ENCODE assay signal across 9 mouse cellular contexts in genomic region chr2:181313344-181314079, GRCm38 (mm10). TPM values are rescaled to one million over a fixed set of nuclear protein-coding genes. Genes with fewer than 3 reads are reported as not detected.
DNase-seq lines count a peak whose midpoint lies in the region; ATAC-seq and TF ChIP-seq lines count a peak whose summit lies in the region.
"Had no signal": no experiment of that assay in that cellular context is flagged by ENCODE, and none has a peak within 500 bp of the region (broad histone marks: within the 10 kb centered on the region; RNA-seq: fewer than 3 reads in every experiment).

No protein-coding gene starts in this region.

- no peaks in the 10 kb centered on the region for H3K36me3 ChIP-seq in heart, embryonic 14.5 days (ENCODE audit: control insufficient read depth, insufficient read depth, low read length)
- H3K36me3 ChIP-seq in embryonic facial prominence, embryonic 14.5 days (ENCODE audit: control insufficient read depth, insufficient read depth, low read length): no peaks in the 10 kb centered on the region
- H3K36me3 ChIP-seq in limb, embryonic 10.5 days: no peaks in the 10 kb centered on the region
- no peaks in the 10 kb centered on the region for H3K36me3 ChIP-seq in kidney, adult 2 months (ENCODE audit: control insufficient read depth, insufficient read depth, low read length)

- peaks cover 4% of the 10 kb centered on the region in 2 experiments; a peak in 2 of 4 replicates for H3K4me1 ChIP-seq in heart, embryonic 14.5 days (ENCODE audit: control insufficient read depth in 2 of 2, insufficient read depth in 2 of 2, low read length in 2 of 2)
- peaks cover 4% of the 10 kb centered on the region; the same call in 1 of the 2 replicates for H3K4me1 ChIP-seq in embryonic facial prominence, embryonic 14.5 days (ENCODE audit: control insufficient read depth, insufficient read depth, low read length)
- H3K4me1 ChIP-seq in limb, embryonic 10.5 days: peaks cover 10% of the 10 kb centered on the region
- H3K4me1 ChIP-seq in kidney, adult 2 months (ENCODE audit: control insufficient read depth, insufficient read depth, low read length): peaks cover 5% of the 10 kb centered on the region; the same call in 1 of the 2 replicates

- TF ChIP-seq POLR2A in kidney, adult 2 months (IDR thresholded peaks at IDR 0.05; ENCODE audit: low read depth, low read length): no peak

- DNase-seq in heart, adult 11 months: no peak
- peak; percentile 39 for DNase-seq in R1 (ENCODE audit: low read depth, low spot score)
- no peak for DNase-seq in embryonic facial prominence, embryonic 14.5 days (ENCODE audit: low spot score)
- DNase-seq in limb, embryonic 10.5 days (ENCODE audit: low spot score): no peak
- DNase-seq in right cerebral cortex, postnatal 10 days (ENCODE audit: low spot score in 2 of 2): peak; percentile 64 to 68
- no peak for DNase-seq in kidney, adult 2 months
- no peak for DNase-seq in gastrocnemius, postnatal 25 days

- H3K27me3 ChIP-seq in heart, embryonic 14.5 days (ENCODE audit: control insufficient read depth, insufficient read depth, low read length): peaks cover 46% of the 10 kb centered on the region
- H3K27me3 ChIP-seq in embryonic facial prominence, embryonic 14.5 days (replicated peaks; ENCODE audit: control insufficient read depth, insufficient read depth, low read length): peaks cover 39% of the 10 kb centered on the region
- peaks cover 74% of the 10 kb centered on the region for H3K27me3 ChIP-seq in limb, embryonic 10.5 days (ENCODE audit: low read depth, poor library complexity, severe bottlenecking)
- no peaks in the 10 kb centered on the region for H3K27me3 ChIP-seq in kidney, adult 2 months (replicated peaks; ENCODE audit: control insufficient read depth, insufficient read depth, low read length)

- H3K4me2 ChIP-seq in heart, embryonic 14.5 days (ENCODE audit: low read length): peak overlapping the region; percentile 42
- peak overlapping the region; percentile 46 for H3K4me2 ChIP-seq in embryonic facial prominence, embryonic 14.5 days (ENCODE audit: low read depth, low read length)

- 5% methylated on average over 35 of the region's 35 CpGs for WGBS in heart, embryonic 14.5 days
- 2% methylated on average over 34 of the region's 35 CpGs for WGBS in embryonic facial prominence, embryonic 14.5 days
- 3% methylated on average over 35 of the region's 35 CpGs for WGBS in limb, embryonic 10.5 days
- WGBS in kidney, adult 2 months: 7% methylated on average over 35 of the region's 35 CpGs

- H3K4me3 ChIP-seq in heart, embryonic 14.5 days (ENCODE audit: control insufficient read depth in 1 of 2, insufficient read depth in 1 of 2, low read depth in 1 of 2, low read length in 2 of 2): peak overlapping the region in 1 of 2 experiments; percentile 19; a peak in 2 of 4 replicates
- H3K4me3 ChIP-seq in embryonic facial prominence, embryonic 14.5 days (ENCODE audit: low read depth, low read length): peak overlapping the region; percentile 27
- peak overlapping the region; percentile 24 for H3K4me3 ChIP-seq in limb, embryonic 10.5 days
- H3K4me3 ChIP-seq in kidney, adult 2 months (ENCODE audit: insufficient read depth, low read depth, low read length): no peak overlapping the region

- no peak overlapping the region for H3K9ac ChIP-seq in heart, embryonic 14.5 days (ENCODE audit: low read length)
- peak overlapping the region; percentile 42; the same call in 1 of the 2 replicates for H3K9ac ChIP-seq in embryonic facial prominence, embryonic 14.5 days (ENCODE audit: low read depth, low read length)

- no peak for TF ChIP-seq CTCF in kidney, adult 2 months (conservative IDR thresholded peaks at IDR 0.05; ENCODE audit: insufficient read depth, insufficient read length, low read depth, low read length)

- no peaks in the 10 kb centered on the region for H3K9me3 ChIP-seq in heart, embryonic 14.5 days (ENCODE audit: control insufficient read depth, low read length)
- no peaks in the 10 kb centered on the region for H3K9me3 ChIP-seq in embryonic facial prominence, embryonic 14.5 days (ENCODE audit: control insufficient read depth, low read length)
- H3K9me3 ChIP-seq in limb, embryonic 10.5 days (replicated peaks): no peaks in the 10 kb centered on the region

- ATAC-seq in heart, embryonic 14.5 days (ENCODE audit: insufficient number of reproducible peaks, insufficient read depth, low FRiP score, low read depth): no peak
- peak; percentile 56 for ATAC-seq in embryonic facial prominence, embryonic 14.5 days (ENCODE audit: low read depth)

- no peak overlapping the region for H3K27ac ChIP-seq in heart, embryonic 14.5 days (replicated peaks in 1 of 2; ENCODE audit: control insufficient read depth in 1 of 2, insufficient read depth in 1 of 2, low read depth in 2 of 2, low read length in 2 of 2)
- H3K27ac ChIP-seq in embryonic facial prominence, embryonic 14.5 days (replicated peaks; ENCODE audit: low read depth, low read length): no peak overlapping the region; the same call in 1 of the 2 replicates
- H3K27ac ChIP-seq in limb, embryonic 10.5 days: no peak overlapping the region
- H3K27ac ChIP-seq in kidney, adult 2 months (ENCODE audit: insufficient read depth, low read depth, low read length): no peak overlapping the region

RNA-seq across cellular contexts. Expression of gene Stmn3, which starts 0.8 kb away (rescaled TPM):
- 0.24 and 3.6 TPM in 2 replicates for polyA plus RNA-seq in heart, embryonic 14.5 days (2014; fragmentation: Nextera tagmentation; extraction: Ambion mirVana)
- polyA plus RNA-seq in embryonic facial prominence, embryonic 14.5 days (2014; fragmentation: Nextera tagmentation; extraction: Ambion mirVana): 69.4 and 72.7 TPM in 2 replicates
- polyA plus RNA-seq in limb, embryonic 10.5 days (2016; fragmentation: Nextera tagmentation; extraction: Ambion mirVana): 0.21 and 0.41 TPM in 2 replicates
- polyA plus RNA-seq in kidney, adult 2 months (2012; rRNA removed): 0.46 and 2.4 TPM in 2 replicates
- under 1 TPM in 1 of 2 experiments, not detected in 1; 0.32 TPM for total RNA-seq in gastrocnemius, postnatal 25 days (2021)
- total RNA-seq: MEL had no signal

RNA-seq across cellular contexts. Expression of gene Rtel1, which starts 6.0 kb away (rescaled TPM):
- polyA plus RNA-seq in heart, embryonic 14.5 days (2014; fragmentation: Nextera tagmentation; extraction: Ambion mirVana): 21.1 and 25.3 TPM in 2 replicates
- 37.1 and 48.8 TPM in 2 replicates for polyA plus RNA-seq in embryonic facial prominence, embryonic 14.5 days (2014; fragmentation: Nextera tagmentation; extraction: Ambion mirVana)
- polyA plus RNA-seq in limb, embryonic 10.5 days (2016; fragmentation: Nextera tagmentation; extraction: Ambion mirVana): 79.8 and 80.8 TPM in 2 replicates
- 30.2 and 30.9 TPM in 2 replicates for polyA plus RNA-seq in kidney, adult 2 months (2012; rRNA removed)
- total RNA-seq in gastrocnemius, postnatal 25 days (2021): 10 to 100 TPM in 1 of 2 experiments, 1 to 10 TPM in 1; 9.9 to 14.9 TPM

RNA-seq across cellular contexts. Expression of gene Gmeb2, which starts 25.7 kb away (rescaled TPM):
- 9.1 and 9.9 TPM in 2 replicates for polyA plus RNA-seq in heart, embryonic 14.5 days (2014; fragmentation: Nextera tagmentation; extraction: Ambion mirVana)
- polyA plus RNA-seq in embryonic facial prominence, embryonic 14.5 days (2014; fragmentation: Nextera tagmentation; extraction: Ambion mirVana): 13.5 and 15.9 TPM in 2 replicates
- 20.3 and 23.0 TPM in 2 replicates for polyA plus RNA-seq in limb, embryonic 10.5 days (2016; fragmentation: Nextera tagmentation; extraction: Ambion mirVana)
- 12.8 and 14.5 TPM in 2 replicates for polyA plus RNA-seq in kidney, adult 2 months (2012; rRNA removed)
- total RNA-seq in gastrocnemius, postnatal 25 days (2021): 1 to 10 TPM; 6.1 to 6.3 TPM

RNA-seq across cellular contexts. Expression of gene Zgpat, which starts 51.2 kb away (rescaled TPM):
- polyA plus RNA-seq in heart, embryonic 14.5 days (2014; fragmentation: Nextera tagmentation; extraction: Ambion mirVana): 26.3 and 26.5 TPM in 2 replicates
- polyA plus RNA-seq in embryonic facial prominence, embryonic 14.5 days (2014; fragmentation: Nextera tagmentation; extraction: Ambion mirVana): 30.1 and 36.6 TPM in 2 replicates
- polyA plus RNA-seq in limb, embryonic 10.5 days (2016; fragmentation: Nextera tagmentation; extraction: Ambion mirVana): 43.8 and 54.0 TPM in 2 replicates
- 29.6 and 35.2 TPM in 2 replicates for polyA plus RNA-seq in kidney, adult 2 months (2012; rRNA removed)
- 10 to 100 TPM; 12.8 to 13.1 TPM for total RNA-seq in gastrocnemius, postnatal 25 days (2021)

RNA-seq across cellular contexts. Expression of gene Arfrp1, which starts 51.7 kb away (rescaled TPM):
- 42.8 and 46.9 TPM in 2 replicates for polyA plus RNA-seq in heart, embryonic 14.5 days (2014; fragmentation: Nextera tagmentation; extraction: Ambion mirVana)
- 43.7 and 48.1 TPM in 2 replicates for polyA plus RNA-seq in embryonic facial prominence, embryonic 14.5 days (2014; fragmentation: Nextera tagmentation; extraction: Ambion mirVana)
- polyA plus RNA-seq in limb, embryonic 10.5 days (2016; fragmentation: Nextera tagmentation; extraction: Ambion mirVana): 79.7 and 80.9 TPM in 2 replicates
- polyA plus RNA-seq in kidney, adult 2 months (2012; rRNA removed): 32.0 and 36.0 TPM in 2 replicates
- total RNA-seq in gastrocnemius, postnatal 25 days (2021): 10 to 100 TPM; 25.0 to 29.3 TPM

Comparison
In these comparisons a context has a peak if more than half of its experiments do, and no peak if none do; other contexts are left out.
1. DNase-seq: peak in R1 (single experiment) and right cerebral cortex, postnatal 10 days (2 of 2); none in heart, adult 11 months (single experiment), embryonic facial prominence, embryonic 14.5 days (single experiment), limb, embryonic 10.5 days (single experiment), kidney, adult 2 months (single experiment) and gastrocnemius, postnatal 25 days (single experiment).
2. RNA of gene Stmn3, which starts 0.8 kb away (polyA plus RNA-seq): 69.4 to 72.7 TPM in embryonic facial prominence, embryonic 14.5 days; 0.24 to 3.6 TPM in heart, embryonic 14.5 days, 0.46 to 2.4 TPM in kidney, adult 2 months and 0.21 to 0.41 TPM in limb, embryonic 10.5 days; every median in the first group is over 10 times any median in the second.